Mouse (Mus musculus) intestine, embryonic 16.5 days (tissue): Measurements from ENCODE around the gene Lysmd1. TPM values are rescaled to one million over a fixed set of nuclear protein-coding genes. Genes with fewer than 3 reads are reported as not detected.

Experiments used
- microRNA-seq: library from miRNA; unstranded; fragments of <30 nt; microRNA quantifications from one replicate; pipeline ENCODE4, GENCODE M21; 2016
- polyA plus RNA-seq: library from polyadenylated mRNA; unstranded; fragments of >200 nt; fragmentation: Nextera tagmentation; extraction: Ambion mirVana; gene quantifications from 2 replicates; pipeline ENCODE4 v1.2.1, GENCODE M21; 2015

The Lysmd1 gene
- polyA plus RNA-seq, 1 experiment from 2014 or later, result 11.0 TPM

Small RNAs within 50 kb of the gene (microRNA-seq; reads per million reads assigned to microRNA genes)
- gene Mir8099-1, result not detected

Other genes with a start within 250 kb of the Lysmd1 start
- 299 and 315 TPM in 2 replicates for gene Psmb4, start 247.1 kb upstream of the Lysmd1 start, polyA plus RNA-seq
- gene Selenbp1, start 201.0 kb upstream of the Lysmd1 start, polyA plus RNA-seq, result 157 and 167 TPM in 2 replicates
- 4.3 and 5.1 TPM in 2 replicates for gene Rfx5, start 180.0 kb upstream of the Lysmd1 start, polyA plus RNA-seq
- gene Pi4kb, start 159.4 kb upstream of the Lysmd1 start, polyA plus RNA-seq, result 21.7 and 22.9 TPM in 2 replicates
- gene Zfp687, start 118.6 kb upstream of the Lysmd1 start, polyA plus RNA-seq, result 16.9 and 17.6 TPM in 2 replicates
- 196 and 226 TPM in 2 replicates for gene Psmd4, start 91.5 kb upstream of the Lysmd1 start, polyA plus RNA-seq
- gene Pip5k1a, start 27.2 kb upstream of the Lysmd1 start, polyA plus RNA-seq, result 14.5 and 15.5 TPM in 2 replicates
- gene Vps72, start 23.1 kb upstream of the Lysmd1 start, polyA plus RNA-seq, result 110 and 120 TPM in 2 replicates
- gene Tmod4, start 9.6 kb upstream of the Lysmd1 start, polyA plus RNA-seq, result 1.1 and 1.2 TPM in 2 replicates
- 56.9 and 62.2 TPM in 2 replicates for gene Scnm1, start 77 bp upstream of the Lysmd1 start, polyA plus RNA-seq
- 4.9 and 5.3 TPM in 2 replicates for gene Tnfaip8l2, start 8.3 kb downstream of the Lysmd1 start, polyA plus RNA-seq
- gene Sema6c, start 26.4 kb downstream of the Lysmd1 start, polyA plus RNA-seq, result 1.1 and 2.3 TPM in 2 replicates
- 5.7 and 6.0 TPM in 2 replicates for gene Gabpb2, start 83.8 kb downstream of the Lysmd1 start, polyA plus RNA-seq
- gene Cdc42se1, start 94.6 kb downstream of the Lysmd1 start, polyA plus RNA-seq, result 67.8 and 73.8 TPM in 2 replicates
- 15.0 and 15.5 TPM in 2 replicates for gene Mllt11, start 98.1 kb downstream of the Lysmd1 start, polyA plus RNA-seq
- 0.17 and 0.29 TPM in 2 replicates for gene Gm128, start 107.5 kb downstream of the Lysmd1 start, polyA plus RNA-seq
- 0.51 and 0.72 TPM in 2 replicates for gene Bnipl, start 117.1 kb downstream of the Lysmd1 start, polyA plus RNA-seq
- gene Mindy1, start 147.3 kb downstream of the Lysmd1 start, polyA plus RNA-seq, result 39.8 and 41.4 TPM in 2 replicates
- gene Prune1, start 148.0 kb downstream of the Lysmd1 start, polyA plus RNA-seq, result 15.0 and 16.1 TPM in 2 replicates
- 1.9 and 2.0 TPM in 2 replicates for gene Anxa9, start 173.1 kb downstream of the Lysmd1 start, polyA plus RNA-seq
- 165 and 168 TPM in 2 replicates for gene Cers2, start 180.7 kb downstream of the Lysmd1 start, polyA plus RNA-seq
- gene Setdb1, start 223.1 kb downstream of the Lysmd1 start, polyA plus RNA-seq, result 24.6 and 24.8 TPM in 2 replicates